Mouse (Mus musculus): ENCODE measurements around the gene Tmem240.
"Not testable (repeated sequence)": the region's sequence is repeated elsewhere in the genome, so short reads cannot be mapped to it uniquely, and the experiment has no call there.

Tmem240 gene

GRCm38 (mm10) chr4:155734951-155735702 is 527 bp downstream of the Tmem240 start:
- peak; percentile 15 to 18 for DNase-seq (ENCODE audit: low read depth in 2 of 2, low spot score in 2 of 2)

GRCm38 (mm10) chr4:155735788-155736187 is 1.2 kb downstream of the Tmem240 start:
- DNase-seq (ENCODE audit: low read depth in 2 of 2, low spot score in 2 of 2): peak in 1 of 2 experiments; percentile 3

- no peak for DNase-seq (ENCODE audit: low read depth in 2 of 2, low spot score in 2 of 2)
Observed at GRCm38 (mm10) chr4:155736421-155736820, 1.8 kb downstream of the Tmem240 start.

GRCm38 (mm10) chr4:155738262-155738661 is 3.7 kb downstream of the Tmem240 start:
- no peak for DNase-seq (ENCODE audit: low read depth in 2 of 2, low spot score in 2 of 2)

- no peak for DNase-seq (ENCODE audit: low read depth in 2 of 2, low spot score in 2 of 2)
Observed at GRCm38 (mm10) chr4:155739152-155739551, 4.6 kb downstream of the Tmem240 start.

GRCm38 (mm10) chr4:155739741-155740636 is 5.4 kb downstream of the Tmem240 start:
- no peak for DNase-seq (ENCODE audit: low read depth in 2 of 2, low spot score in 2 of 2)

GRCm38 (mm10) chr4:155740681-155741080 is 6.1 kb downstream of the Tmem240 start:
- not testable (repeated sequence) for DNase-seq (ENCODE audit: low read depth in 2 of 2, low spot score in 2 of 2)

GRCm38 (mm10) chr4:155742684-155743083 is 8.1 kb downstream of the Tmem240 start:
- DNase-seq (ENCODE audit: low read depth in 2 of 2, low spot score in 2 of 2): no peak

- no peak for DNase-seq (ENCODE audit: low read depth in 2 of 2, low spot score in 2 of 2)
Observed at GRCm38 (mm10) chr4:155744474-155744873, 9.9 kb downstream of the Tmem240 start.

- no peak for DNase-seq (ENCODE audit: low read depth in 2 of 2, low spot score in 2 of 2)
Observed at GRCm38 (mm10) chr4:155745136-155745535, 10.5 kb downstream of the Tmem240 start.

GRCm38 (mm10) chr4:155746036-155746548 is 11.5 kb downstream of the Tmem240 start:
- DNase-seq (ENCODE audit: low read depth in 2 of 2, low spot score in 2 of 2): no peak

- DNase-seq (ENCODE audit: low read depth in 2 of 2, low spot score in 2 of 2): no peak
Observed at GRCm38 (mm10) chr4:155746575-155747490, 12.2 kb downstream of the Tmem240 start.

- no peak for DNase-seq (ENCODE audit: low read depth in 2 of 2, low spot score in 2 of 2)
Observed at GRCm38 (mm10) chr4:155757011-155757410, 22.4 kb downstream of the Tmem240 start.

- peak; percentile 30 to 59 for DNase-seq (ENCODE audit: low read depth in 2 of 2, low spot score in 2 of 2)
Observed at GRCm38 (mm10) chr4:155759862-155760612, 25.4 kb downstream of the Tmem240 start.

GRCm38 (mm10) chr4:155760613-155761355 is 26.2 kb downstream of the Tmem240 start, which contains the start of gene Atad3a:
TSS of gene Atad3a (minus strand) at chr4:155761093.
- DNase-seq (ENCODE audit: low read depth in 2 of 2, low spot score in 2 of 2): peak; percentile 92 to 95

GRCm38 (mm10) chr4:155761356-155762099 is 26.9 kb downstream of the Tmem240 start:
- no peak for DNase-seq (ENCODE audit: low read depth in 2 of 2, low spot score in 2 of 2)

GRCm38 (mm10) chr4:155762357-155762756 is 27.8 kb downstream of the Tmem240 start:
- no peak for DNase-seq (ENCODE audit: low read depth in 2 of 2, low spot score in 2 of 2)

GRCm38 (mm10) chr4:155769496-155769879 is 34.9 kb downstream of the Tmem240 start:
- no peak for DNase-seq (ENCODE audit: low read depth in 2 of 2, low spot score in 2 of 2)
